Mouse (Mus musculus) hindbrain, embryonic 14.5 days (tissue): Measurements from ENCODE around the gene Atad3a. TPM values are rescaled to one million over a fixed set of nuclear protein-coding genes. Genes with fewer than 3 reads are reported as not detected.

Experiments used
- microRNA-seq: library from miRNA; unstranded; fragments of <30 nt; microRNA quantifications from one replicate; pipeline ENCODE4, GENCODE M21; 2016
- polyA plus RNA-seq: library from polyadenylated mRNA; unstranded; fragments of >200 nt; fragmentation: Nextera tagmentation; extraction: Ambion mirVana; gene quantifications from 2 replicates; pipeline ENCODE4 v1.2.1, GENCODE M21; 2014

The Atad3a gene
- polyA plus RNA-seq, 1 experiment from 2014 or later = 73.0 TPM

Small RNA genes within 50 kb of the gene (microRNA-seq; reads per million reads assigned to microRNA genes)
- gene Gm27743 = not detected

Other genes with a start within 250 kb of the Atad3a start
- gene Nadk, start 198.7 kb downstream of the Atad3a start, polyA plus RNA-seq = 82.9 and 92.1 TPM in 2 replicates
- 19.9 and 23.6 TPM in 2 replicates for gene Slc35e2, start 159.7 kb downstream of the Atad3a start, polyA plus RNA-seq
- 43.2 and 47.7 TPM in 2 replicates for gene Cdk11b, start 136.2 kb downstream of the Atad3a start, polyA plus RNA-seq
- not detected in 2 replicates for gene Gm10563, start 115.7 kb downstream of the Atad3a start, polyA plus RNA-seq
- gene Mmp23, start 107.7 kb downstream of the Atad3a start, polyA plus RNA-seq = 2.7 and 2.9 TPM in 2 replicates
- gene Mib2, start 91.9 kb downstream of the Atad3a start, polyA plus RNA-seq = 44.9 and 46.1 TPM in 2 replicates
- 9.0 and 10.3 TPM in 2 replicates for gene Fndc10, start 66.8 kb downstream of the Atad3a start, polyA plus RNA-seq
- gene Ssu72, start 56.3 kb downstream of the Atad3a start, polyA plus RNA-seq = 164 and 169 TPM in 2 replicates
- 8.8 and 9.3 TPM in 2 replicates for gene Tmem240, start 26.3 kb downstream of the Atad3a start, polyA plus RNA-seq
- gene Vwa1, start 13.6 kb upstream of the Atad3a start, polyA plus RNA-seq = 24.7 and 27.6 TPM in 2 replicates
- 0.84 and 0.93 TPM in 2 replicates for gene Tmem88b, start 24.8 kb upstream of the Atad3a start, polyA plus RNA-seq
- not detected in 2 replicates for gene Ankrd65, start 29.3 kb upstream of the Atad3a start, polyA plus RNA-seq
- gene Mrpl20, start 41.8 kb upstream of the Atad3a start, polyA plus RNA-seq = 265 and 267 TPM in 2 replicates
- 131 and 133 TPM in 2 replicates for gene Ccnl2, start 51.4 kb upstream of the Atad3a start, polyA plus RNA-seq
- 114 and 126 TPM in 2 replicates for gene Aurkaip1, start 70.2 kb upstream of the Atad3a start, polyA plus RNA-seq
- 24.5 and 25.8 TPM in 2 replicates for gene Mxra8, start 78.6 kb upstream of the Atad3a start, polyA plus RNA-seq
- gene Dvl1, start 86.3 kb upstream of the Atad3a start, polyA plus RNA-seq = 13.6 and 15.6 TPM in 2 replicates
- gene Tas1r3, start 102.3 kb upstream of the Atad3a start, polyA plus RNA-seq = 0.40 and 0.41 TPM in 2 replicates
- 33.5 TPM in 2 replicates for gene Cptp, start 108.3 kb upstream of the Atad3a start, polyA plus RNA-seq
- 69.6 and 71.4 TPM in 2 replicates for gene Ints11, start 108.5 kb upstream of the Atad3a start, polyA plus RNA-seq
- 51.8 and 53.8 TPM in 2 replicates for gene Pusl1, start 130.7 kb upstream of the Atad3a start, polyA plus RNA-seq
- 71.8 and 73.5 TPM in 2 replicates for gene Acap3, start 130.7 kb upstream of the Atad3a start, polyA plus RNA-seq
- gene Ube2j2, start 182.7 kb upstream of the Atad3a start, polyA plus RNA-seq = 120 and 125 TPM in 2 replicates
- gene C1qtnf12, start 201.2 kb upstream of the Atad3a start, polyA plus RNA-seq = 11.2 and 13.5 TPM in 2 replicates
- 38.4 and 38.8 TPM in 2 replicates for gene B3galt6, start 231.6 kb upstream of the Atad3a start, polyA plus RNA-seq
- 112 and 114 TPM in 2 replicates for gene Sdf4, start 231.8 kb upstream of the Atad3a start, polyA plus RNA-seq